Mouse (Mus musculus): Measurements from ENCODE around the gene Lsamp.

Lsamp gene

GRCm38 (mm10) chr16:40960586-40960985, 976.4 kb downstream of the Lsamp start:
- no peak for DNase-seq

GRCm38 (mm10) chr16:40968088-40968860, 984.1 kb downstream of the Lsamp start:
- peak; percentile 37 to 81 for DNase-seq

GRCm38 (mm10) chr16:40971382-40971781, 987.2 kb downstream of the Lsamp start:
- no peak for DNase-seq

GRCm38 (mm10) chr16:40974084-40974483, 989.9 kb downstream of the Lsamp start:
- no peak for DNase-seq

GRCm38 (mm10) chr16:40983026-40983425, 998.9 kb downstream of the Lsamp start:
- no peak for DNase-seq

GRCm38 (mm10) chr16:41007569-41007968, 1023.4 kb downstream of the Lsamp start:
- DNase-seq, result no peak

- DNase-seq, result no peak
These were observed 1050.6 kb downstream of the Lsamp start for GRCm38 (mm10) chr16:41034746-41035145.

GRCm38 (mm10) chr16:41041686-41042085, 1057.5 kb downstream of the Lsamp start:
- no peak for DNase-seq

- DNase-seq, result no peak
These were observed 1079.2 kb downstream of the Lsamp start for GRCm38 (mm10) chr16:41063270-41063857.

GRCm38 (mm10) chr16:41073470-41073869, 1089.3 kb downstream of the Lsamp start:
- no peak for DNase-seq

GRCm38 (mm10) chr16:41088648-41089047, 1104.5 kb downstream of the Lsamp start:
- no peak for DNase-seq

GRCm38 (mm10) chr16:41090092-41090491, 1105.9 kb downstream of the Lsamp start:
- no peak for DNase-seq

GRCm38 (mm10) chr16:41091259-41091658, 1107.1 kb downstream of the Lsamp start:
- DNase-seq, result no peak

- DNase-seq, result no peak
These were observed 1118.6 kb downstream of the Lsamp start for GRCm38 (mm10) chr16:41102805-41103204.

GRCm38 (mm10) chr16:41124361-41124760, 1140.2 kb downstream of the Lsamp start:
- DNase-seq, result no peak

- DNase-seq, result no peak
These were observed 1140.9 kb downstream of the Lsamp start for GRCm38 (mm10) chr16:41125051-41125450.

GRCm38 (mm10) chr16:41131053-41131452, 1146.9 kb downstream of the Lsamp start:
- no peak for DNase-seq

- DNase-seq, result no peak
These were observed 1188.7 kb downstream of the Lsamp start for GRCm38 (mm10) chr16:41172839-41173238.

- no peak for DNase-seq
These were observed 1195.4 kb downstream of the Lsamp start for GRCm38 (mm10) chr16:41179557-41179956.

- DNase-seq, result no peak
These were observed 1196.7 kb downstream of the Lsamp start for GRCm38 (mm10) chr16:41180867-41181266.

- no peak for DNase-seq
These were observed 1225.9 kb downstream of the Lsamp start for GRCm38 (mm10) chr16:41210055-41210454.

- no peak for DNase-seq
These were observed 1251.7 kb downstream of the Lsamp start for GRCm38 (mm10) chr16:41235829-41236228.

GRCm38 (mm10) chr16:41242841-41243240, 1258.7 kb downstream of the Lsamp start:
- DNase-seq, result no peak

- peak in 1 of 2 experiments; percentile 21 for DNase-seq
These were observed 1260.5 kb downstream of the Lsamp start for GRCm38 (mm10) chr16:41244711-41245110.

All from kidney, adult 8-10 months (tissue).